Mouse (Mus musculus): ENCODE measurements around the gene Gab2. TPM values are rescaled to one million over a fixed set of nuclear protein-coding genes. Genes with fewer than 3 reads are reported as not detected.

Gab2 gene
- total and polyA plus RNA-seq, 2 experiments from 2014 or later: 12.5 to 26.7 TPM

DNA sequence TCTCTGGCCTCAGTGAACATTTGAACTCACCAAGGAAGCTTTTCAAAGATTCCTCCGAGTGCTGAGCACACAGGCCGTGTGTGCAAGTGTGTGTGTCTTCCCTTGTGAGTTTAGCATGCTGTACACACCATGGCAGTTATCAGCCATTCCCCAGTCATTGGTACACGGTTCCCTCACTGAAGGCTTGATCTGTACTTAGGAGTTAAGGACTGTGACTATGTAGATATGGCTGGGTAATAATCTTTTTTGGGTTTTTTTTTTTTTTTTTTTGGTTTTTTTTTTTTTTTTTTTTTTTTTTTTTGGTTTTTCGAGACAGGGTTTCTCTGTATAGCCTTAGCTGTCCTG lies 265.4 kb downstream of the Gab2 start:
- H3K4me2 ChIP-seq (ENCODE audit: low read depth, low read length): no peak overlapping the region
- no peaks in the 10 kb centered on the region for H3K27me3 ChIP-seq (ENCODE audit: insufficient read depth, low read length)
- H3K9ac ChIP-seq (replicated peaks; ENCODE audit: low read length): no peak overlapping the region
- H3K4me1 ChIP-seq (ENCODE audit: insufficient read depth, low read length): 0 out of 2 replicates have a peak, but pooled peaks cover 6% of the 10 kb centered on the region
- no peak overlapping the region for H3K27ac ChIP-seq
- WGBS: 77% methylated on average over 4 of the region's 4 CpGs
- DNase-seq (ENCODE audit: low spot score): no peak
- no peaks in the 10 kb centered on the region for H3K36me3 ChIP-seq (ENCODE audit: insufficient read depth, low read length)
- TF ChIP-seq CTCF (IDR thresholded peaks at IDR 0.05; ENCODE audit: low read depth): no peak
- H3K4me3 ChIP-seq (ENCODE audit: low read length): no peak overlapping the region
- no peak for ATAC-seq
- H3K9me3 ChIP-seq (ENCODE audit: low read length): no peaks in the 10 kb centered on the region

DNA sequence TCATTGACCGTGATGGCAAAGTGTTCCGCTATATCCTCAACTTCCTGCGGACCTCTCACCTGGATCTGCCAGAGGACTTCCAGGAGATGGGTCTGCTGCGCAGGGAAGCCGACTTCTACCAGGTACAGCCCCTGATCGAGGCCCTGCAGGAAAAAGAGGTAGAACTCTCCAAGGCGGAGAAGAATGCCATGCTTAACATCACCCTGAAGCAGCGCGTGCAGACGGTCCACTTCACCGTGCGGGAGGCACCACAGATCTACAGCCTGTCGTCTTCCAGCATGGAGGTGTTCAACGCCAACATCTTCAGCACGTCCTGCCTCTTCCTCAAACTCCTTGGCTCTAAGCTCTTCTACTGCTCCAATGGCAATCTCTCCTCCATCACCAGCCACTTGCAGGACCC lies 266.1 kb downstream of the Gab2 start:
- 0 out of 2 replicates have a peak, but pooled peaks cover 6% of the 10 kb centered on the region for H3K4me1 ChIP-seq (ENCODE audit: insufficient read depth, low read length)
- WGBS: 97% methylated on average over 15 of the region's 15 CpGs
- no peak overlapping the region for H3K4me3 ChIP-seq (ENCODE audit: low read length)
- TF ChIP-seq CTCF (IDR thresholded peaks at IDR 0.05; ENCODE audit: low read depth): no peak
- no peaks in the 10 kb centered on the region for H3K36me3 ChIP-seq (ENCODE audit: insufficient read depth, low read length)
- DNase-seq (ENCODE audit: low spot score) (no peak), ATAC-seq (no peak)
- H3K9ac ChIP-seq (replicated peaks; ENCODE audit: low read length): no peak overlapping the region
- no peaks in the 10 kb centered on the region for H3K27me3 ChIP-seq (ENCODE audit: insufficient read depth, low read length)
- H3K9me3 ChIP-seq (ENCODE audit: low read length): no peaks in the 10 kb centered on the region
- no peak overlapping the region for H3K27ac ChIP-seq
- no peak overlapping the region for H3K4me2 ChIP-seq (ENCODE audit: low read depth, low read length)

DNA sequence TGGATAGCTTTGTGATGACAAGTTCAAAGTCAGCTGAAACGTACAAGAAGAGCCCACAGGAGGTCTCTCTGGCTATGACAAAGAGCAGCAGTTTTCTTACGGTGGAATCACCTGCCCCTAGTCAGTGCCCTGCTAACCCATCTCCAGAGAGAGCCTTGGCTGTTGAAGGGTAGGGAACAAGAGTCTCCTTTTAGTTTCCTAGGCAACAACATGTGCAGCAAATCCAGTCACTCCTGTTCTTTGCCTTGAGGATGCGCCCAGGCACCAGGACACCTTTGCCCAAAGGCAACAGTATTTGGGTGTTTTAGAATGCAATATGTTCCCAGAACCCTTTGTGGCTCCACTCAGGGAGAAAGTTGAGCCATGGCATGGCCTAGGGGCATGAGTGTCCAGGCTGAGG lies 266.9 kb downstream of the Gab2 start:
- 0 out of 2 replicates have a peak, but pooled peaks cover 6% of the 10 kb centered on the region for H3K4me1 ChIP-seq (ENCODE audit: insufficient read depth, low read length)
- no peak overlapping the region for H3K9ac ChIP-seq (replicated peaks; ENCODE audit: low read length)
- H3K27ac ChIP-seq: no peak overlapping the region
- ATAC-seq: no peak
- H3K36me3 ChIP-seq (ENCODE audit: insufficient read depth, low read length): no peaks in the 10 kb centered on the region
- no peaks in the 10 kb centered on the region for H3K27me3 ChIP-seq (ENCODE audit: insufficient read depth, low read length)
- 77% methylated on average over 3 of the region's 3 CpGs for WGBS
- H3K9me3 ChIP-seq (ENCODE audit: low read length): no peaks in the 10 kb centered on the region
- TF ChIP-seq CTCF (IDR thresholded peaks at IDR 0.05; ENCODE audit: low read depth): no peak
- H3K4me3 ChIP-seq (ENCODE audit: low read length): no peak overlapping the region
- no peak overlapping the region for H3K4me2 ChIP-seq (ENCODE audit: low read depth, low read length)
- no peak for DNase-seq (ENCODE audit: low spot score)

DNA sequence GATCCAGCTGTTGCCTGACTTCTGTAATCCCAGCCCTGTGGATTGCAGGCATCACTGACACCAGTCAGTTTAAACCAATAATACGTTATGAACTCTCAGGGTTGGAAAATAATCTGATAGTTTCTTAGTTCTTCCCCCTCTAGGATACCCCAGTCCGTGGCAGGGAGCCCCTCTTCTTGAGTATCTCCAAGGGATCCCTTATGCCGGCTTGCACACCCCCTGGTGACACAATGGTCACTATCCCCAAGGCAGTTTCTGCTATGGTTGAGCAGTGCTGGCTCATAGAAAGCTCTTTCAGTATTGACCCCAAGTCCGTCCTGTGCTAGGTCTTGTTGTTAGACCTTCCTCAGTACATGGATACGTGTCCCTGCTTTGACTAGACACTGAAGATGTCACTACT lies 267.4 kb downstream of the Gab2 start:
- H3K27ac ChIP-seq: no peak overlapping the region
- H3K4me1 ChIP-seq (ENCODE audit: insufficient read depth, low read length): 0 out of 2 replicates have a peak, but pooled peaks cover 6% of the 10 kb centered on the region
- no peak for TF ChIP-seq CTCF (IDR thresholded peaks at IDR 0.05; ENCODE audit: low read depth)
- H3K4me3 ChIP-seq (ENCODE audit: low read length): no peak overlapping the region
- DNase-seq (ENCODE audit: low spot score): no peak
- H3K4me2 ChIP-seq (ENCODE audit: low read depth, low read length): no peak overlapping the region
- H3K27me3 ChIP-seq (ENCODE audit: insufficient read depth, low read length): no peaks in the 10 kb centered on the region
- WGBS: 85% methylated on average over 5 of the region's 5 CpGs
- no peak for ATAC-seq
- no peaks in the 10 kb centered on the region for H3K9me3 ChIP-seq (ENCODE audit: low read length)
- H3K36me3 ChIP-seq (ENCODE audit: insufficient read depth, low read length): no peaks in the 10 kb centered on the region
- H3K9ac ChIP-seq (replicated peaks; ENCODE audit: low read length): no peak overlapping the region

DNA sequence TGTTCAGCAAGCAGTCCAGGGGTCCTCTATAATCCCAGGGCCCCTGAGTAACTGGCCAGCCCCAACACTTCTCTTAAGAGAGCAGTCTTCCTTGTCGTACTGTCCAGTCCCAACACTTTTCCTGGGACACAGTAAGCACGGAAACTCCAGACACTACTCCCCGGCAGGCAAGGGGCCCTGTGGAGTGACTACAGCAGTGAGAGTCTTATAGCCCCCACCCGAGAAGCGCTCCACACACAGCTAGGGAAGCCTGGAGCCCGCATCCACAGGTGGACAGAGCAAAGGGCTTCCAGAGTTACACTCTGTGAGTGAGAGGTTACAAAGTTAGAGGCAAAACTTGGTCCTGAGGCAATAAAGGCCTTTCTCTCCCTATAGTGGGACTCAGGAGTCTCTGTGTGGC lies 268.1 kb downstream of the Gab2 start:
- no peak overlapping the region for H3K4me3 ChIP-seq (ENCODE audit: low read length)
- ATAC-seq: no peak
- H3K27me3 ChIP-seq (ENCODE audit: insufficient read depth, low read length): no peaks in the 10 kb centered on the region
- H3K9ac ChIP-seq (replicated peaks; ENCODE audit: low read length): no peak overlapping the region
- no peak overlapping the region for H3K4me2 ChIP-seq (ENCODE audit: low read depth, low read length)
- no peak for DNase-seq (ENCODE audit: low spot score)
- H3K4me1 ChIP-seq (ENCODE audit: insufficient read depth, low read length): 0 out of 2 replicates have a peak, but pooled peaks cover 6% of the 10 kb centered on the region
- 88% methylated on average over 6 of the region's 6 CpGs for WGBS
- no peaks in the 10 kb centered on the region for H3K36me3 ChIP-seq (ENCODE audit: insufficient read depth, low read length)
- H3K27ac ChIP-seq: no peak overlapping the region
- no peaks in the 10 kb centered on the region for H3K9me3 ChIP-seq (ENCODE audit: low read length)
- no peak for TF ChIP-seq CTCF (IDR thresholded peaks at IDR 0.05; ENCODE audit: low read depth)

DNA sequence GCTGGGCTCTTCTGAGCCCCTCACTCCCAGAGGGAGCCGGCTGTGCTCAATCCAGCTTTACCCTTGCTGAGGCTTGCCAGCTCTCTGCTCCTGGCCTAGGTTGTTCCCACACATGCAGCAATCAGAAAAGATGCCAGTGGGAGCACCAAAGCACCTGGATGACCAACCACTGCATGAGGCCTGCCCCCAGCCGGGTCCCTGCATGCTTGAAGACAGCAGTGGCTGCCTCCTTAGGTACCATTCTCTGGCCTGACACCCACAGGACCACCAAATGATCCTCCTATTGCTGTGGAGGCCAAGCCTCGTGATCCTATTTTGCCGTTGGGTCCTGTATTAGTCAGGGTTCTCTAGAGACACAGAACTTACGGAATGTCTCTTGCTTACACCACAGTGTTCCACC lies 269.5 kb downstream of the Gab2 start:
- Histone ChIP-seq H3K4me1 (ENCODE audit: insufficient read depth, low read length) (0 out of 2 replicates have a peak, but pooled peaks cover 6% of the 10 kb centered on the region), H3K36me3 (ENCODE audit: insufficient read depth, low read length) (no peaks in the 10 kb centered on the region), H3K4me2 (ENCODE audit: low read depth, low read length) (no peak overlapping the region), H3K9ac (replicated peaks; ENCODE audit: low read length) (no peak overlapping the region), H3K4me3 (ENCODE audit: low read length) (no peak overlapping the region), H3K9me3 (ENCODE audit: low read length) (no peaks in the 10 kb centered on the region), H3K27ac (no peak overlapping the region), H3K27me3 (ENCODE audit: insufficient read depth, low read length) (no peaks in the 10 kb centered on the region)
- TF ChIP-seq CTCF (IDR thresholded peaks at IDR 0.05; ENCODE audit: low read depth): no peak
- no peak for DNase-seq (ENCODE audit: low spot score)
- ATAC-seq: no peak
- 76% methylated on average over 5 of the region's 5 CpGs for WGBS

DNA sequence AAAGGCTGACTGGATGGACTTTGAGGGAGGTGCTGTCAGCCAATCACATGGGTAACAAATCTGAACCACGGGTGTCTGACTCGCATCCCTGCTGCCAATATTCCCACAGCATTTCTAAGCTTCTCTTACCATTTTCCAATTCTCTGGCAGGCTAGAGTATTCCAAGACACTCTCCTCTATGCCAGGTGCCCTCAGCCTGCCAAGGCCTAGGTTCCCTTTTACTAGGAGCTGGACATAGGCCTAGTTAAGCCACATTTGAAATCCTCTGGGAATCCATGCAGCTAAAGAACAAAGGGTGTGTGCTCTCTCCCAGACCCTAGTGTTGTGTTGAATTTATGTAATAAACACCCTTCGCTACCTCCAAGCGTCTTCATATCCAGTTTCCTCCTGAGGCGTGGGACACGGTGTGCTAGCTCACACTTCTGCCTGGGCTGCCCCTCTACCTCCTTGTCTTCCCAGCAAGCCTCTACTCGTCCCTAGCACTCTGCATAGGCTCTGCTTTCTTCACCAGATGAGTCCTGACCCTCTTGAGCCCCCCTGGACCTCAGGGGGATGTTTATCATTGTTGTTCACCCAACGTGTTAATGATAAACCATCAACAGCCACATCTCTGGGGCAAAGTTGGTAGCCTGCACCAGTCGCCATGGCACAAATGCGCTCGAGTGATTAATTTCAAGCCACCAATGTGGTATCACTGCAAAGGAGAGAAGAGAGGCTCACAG lies 270.6 kb downstream of the Gab2 start:
- WGBS: 75% methylated on average over 11 of the region's 11 CpGs
- H3K27me3 ChIP-seq (ENCODE audit: insufficient read depth, low read length): no peaks in the 10 kb centered on the region
- no peak for DNase-seq (ENCODE audit: low spot score)

More for the DNA sequence above, 270.6 kb downstream of the Gab2 start:
- Histone ChIP-seq H3K4me1 (ENCODE audit: insufficient read depth, low read length) (0 out of 2 replicates have a peak, but pooled peaks cover 6% of the 10 kb centered on the region), H3K36me3 (ENCODE audit: insufficient read depth, low read length) (no peaks in the 10 kb centered on the region), H3K27ac (no peak overlapping the region), H3K9me3 (ENCODE audit: low read length) (no peaks in the 10 kb centered on the region), H3K4me3 (ENCODE audit: low read length) (no peak overlapping the region), H3K9ac (replicated peaks; ENCODE audit: low read length) (no peak overlapping the region), H3K4me2 (ENCODE audit: low read depth, low read length) (no peak overlapping the region)
- TF ChIP-seq CTCF (IDR thresholded peaks at IDR 0.05; ENCODE audit: low read depth): no peak
- no peak for ATAC-seq

Data from hindbrain, postnatal 0 days (tissue).